Mouse (Mus musculus) kidney, postnatal 0 days (tissue): ENCODE measurements around the gene Lpp. TPM values are rescaled to one million over a fixed set of nuclear protein-coding genes. Genes with fewer than 3 reads are reported as not detected.

Experiments
- ATAC-seq: fragments of 200-750 bp; cut with Nextera tagmentation; replicated peaks from 2 replicates; pipeline ENCODE4 v1.8.0; 2017; ENCODE audit warnings: low read depth, moderate number of reproducible peaks, moderate TSS enrichment, moderate library complexity; ENCODE audit not compliant: low FRiP score
- DNase-seq: peaks from one replicate; pipeline ENCODE4 v3.0.0-alpha.2; 2016; ENCODE audit warnings: low spot score
- H3K27ac ChIP-seq: fragments of 300-500 bp; sonication (generic); 2 replicates; pipeline ENCODE4 v1.5.1; 2014; ENCODE audit warnings: mild to moderate bottlenecking
- H3K27me3 ChIP-seq: fragments of 300-500 bp; sonication (generic); 2 replicates; pipeline ENCODE4 v1.6.1; 2014; ENCODE audit warnings: low read length, mixed read lengths; ENCODE audit not compliant: insufficient read depth
- H3K36me3 ChIP-seq: fragments of 300-500 bp; sonication (generic); 2 replicates; pipeline ENCODE4 v1.6.1; 2014; ENCODE audit warnings: low read length, mixed read lengths; ENCODE audit not compliant: insufficient read depth
- H3K4me1 ChIP-seq: fragments of 300-500 bp; sonication (generic); replicated peaks from 2 replicates; pipeline ENCODE4 v1.6.1; 2014; ENCODE audit warnings: antibody characterized with exemption, low read length, mixed read lengths; ENCODE audit not compliant: insufficient read depth
- H3K4me2 ChIP-seq: fragments of 300-500 bp; sonication (generic); 2 replicates; pipeline ENCODE4 v1.6.1; 2014; ENCODE audit warnings: mild to moderate bottlenecking, low read length, moderate library complexity, mixed read lengths
- H3K4me3 ChIP-seq: fragments of 300-500 bp; sonication (generic); replicated peaks from 2 replicates; pipeline ENCODE4 v1.5.1; 2014; ENCODE audit warnings: low read depth, low read length
- H3K9ac ChIP-seq: fragments of 300-500 bp; sonication (generic); 2 replicates; pipeline ENCODE4 v1.6.1; 2014; ENCODE audit warnings: low read depth, low read length
- H3K9me3 ChIP-seq: fragments of 300-500 bp; sonication (generic); replicated peaks from 2 replicates; pipeline ENCODE4 v1.6.1; 2016; ENCODE audit warnings: low read length, inconsistent platforms, mixed read lengths
- CTCF ChIP-seq: IDR thresholded peaks from 2 replicates; pipeline ENCODE4 v1.5.1; 2016; ENCODE audit warnings: antibody characterized with exemption, low read depth, mild to moderate bottlenecking, moderate library complexity
- WGBS: fragments of 180-500 bp; shearing (Covaris S2); extraction: QIAGEN DNeasy Blood & Tissue Kit; methylation state at CpG from one replicate; pipeline ENCODE4 v1.1.7; 2014; 5-methylcytosine and 5-hydroxymethylcytosine counted together
- polyA plus RNA-seq: library from polyadenylated mRNA; unstranded; fragments of >200 nt; fragmentation: Nextera tagmentation; extraction: Ambion mirVana; gene quantifications from 2 replicates; pipeline ENCODE4 v1.2.1, GENCODE M21; 2015

Lpp gene
- polyA plus RNA-seq, 1 experiment from 2014 or later = 32.9 TPM

GRCm38 (mm10) chr16:24644154-24644553 lies 250.8 kb downstream of the Lpp start:
- H3K4me1 ChIP-seq = peaks cover 6% of the 10 kb centered on the region; the same call in 1 of the 2 replicates
- H3K4me2 ChIP-seq = no peak overlapping the region
- H3K9ac ChIP-seq = no peak overlapping the region
- no peaks in the 10 kb centered on the region for H3K27me3 ChIP-seq
- no peaks in the 10 kb centered on the region for H3K36me3 ChIP-seq
- H3K9me3 ChIP-seq = no peaks in the 10 kb centered on the region
- 65% methylated on average over 8 of the region's 8 CpGs for WGBS
- H3K4me3 ChIP-seq = no peak overlapping the region
- DNase-seq (no peak), ATAC-seq (no peak)
- no peak overlapping the region for H3K27ac ChIP-seq
- TF ChIP-seq CTCF = no peak

DNA sequence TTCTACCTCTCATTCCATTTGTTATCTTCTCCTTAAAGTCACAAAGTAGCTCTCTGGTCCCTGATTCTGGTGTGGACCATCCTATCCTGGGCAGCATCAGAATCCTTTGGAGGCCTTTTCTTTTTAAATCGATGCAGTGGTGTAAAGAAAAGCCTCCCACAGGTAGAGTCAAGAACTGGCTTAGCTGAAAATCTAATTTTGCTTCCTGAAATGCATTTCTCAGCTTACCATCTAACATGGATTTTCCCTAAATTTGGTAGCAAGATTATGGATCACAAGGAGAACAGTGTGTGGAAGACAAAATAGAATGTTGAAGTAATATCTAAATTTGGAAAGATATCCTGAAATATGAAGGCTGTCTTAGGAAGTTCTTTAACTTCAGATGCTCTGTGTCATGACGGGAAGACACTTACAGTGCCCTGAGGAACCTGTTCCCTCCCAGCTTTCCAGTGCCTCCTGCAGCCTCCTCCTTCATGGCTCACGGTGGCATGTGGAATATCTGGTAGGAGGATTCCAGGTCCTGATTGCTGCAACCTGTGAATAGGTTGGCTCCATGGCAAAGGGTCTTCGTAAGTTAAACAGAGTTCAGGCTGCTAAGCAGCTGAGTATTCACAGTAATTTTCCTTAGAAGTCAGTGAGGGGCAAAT lies 251.6 kb downstream of the Lpp start:
- WGBS = 87% methylated on average over 4 of the region's 4 CpGs
- TF ChIP-seq CTCF = no peak
- no peak for ATAC-seq

GRCm38 (mm10) chr16:24645906-24646603 lies 252.7 kb downstream of the Lpp start:
- DNase-seq (no peak), ATAC-seq (no peak)
- Histone ChIP-seq H3K9me3 (no peaks in the 10 kb centered on the region), H3K4me1 (peaks cover 6% of the 10 kb centered on the region; the same call in 1 of the 2 replicates), H3K36me3 (no peaks in the 10 kb centered on the region), H3K4me3 (no peak overlapping the region), H3K27ac (no peak overlapping the region), H3K9ac (no peak overlapping the region), H3K4me2 (no peak overlapping the region), H3K27me3 (no peaks in the 10 kb centered on the region)
- WGBS = 61% methylated on average over 6 of the region's 6 CpGs
- no peak for TF ChIP-seq CTCF

More for the DNA sequence above, 251.6 kb downstream of the Lpp start:
- H3K4me1 ChIP-seq = peaks cover 6% of the 10 kb centered on the region; the same call in 1 of the 2 replicates
- no peaks in the 10 kb centered on the region for H3K27me3 ChIP-seq
- H3K36me3 ChIP-seq = no peaks in the 10 kb centered on the region
- no peak overlapping the region for H3K4me2 ChIP-seq
- no peak overlapping the region for H3K4me3 ChIP-seq
- no peak overlapping the region for H3K9ac ChIP-seq
- no peak overlapping the region for H3K27ac ChIP-seq
- H3K9me3 ChIP-seq = no peaks in the 10 kb centered on the region
- no peak for DNase-seq

DNA sequence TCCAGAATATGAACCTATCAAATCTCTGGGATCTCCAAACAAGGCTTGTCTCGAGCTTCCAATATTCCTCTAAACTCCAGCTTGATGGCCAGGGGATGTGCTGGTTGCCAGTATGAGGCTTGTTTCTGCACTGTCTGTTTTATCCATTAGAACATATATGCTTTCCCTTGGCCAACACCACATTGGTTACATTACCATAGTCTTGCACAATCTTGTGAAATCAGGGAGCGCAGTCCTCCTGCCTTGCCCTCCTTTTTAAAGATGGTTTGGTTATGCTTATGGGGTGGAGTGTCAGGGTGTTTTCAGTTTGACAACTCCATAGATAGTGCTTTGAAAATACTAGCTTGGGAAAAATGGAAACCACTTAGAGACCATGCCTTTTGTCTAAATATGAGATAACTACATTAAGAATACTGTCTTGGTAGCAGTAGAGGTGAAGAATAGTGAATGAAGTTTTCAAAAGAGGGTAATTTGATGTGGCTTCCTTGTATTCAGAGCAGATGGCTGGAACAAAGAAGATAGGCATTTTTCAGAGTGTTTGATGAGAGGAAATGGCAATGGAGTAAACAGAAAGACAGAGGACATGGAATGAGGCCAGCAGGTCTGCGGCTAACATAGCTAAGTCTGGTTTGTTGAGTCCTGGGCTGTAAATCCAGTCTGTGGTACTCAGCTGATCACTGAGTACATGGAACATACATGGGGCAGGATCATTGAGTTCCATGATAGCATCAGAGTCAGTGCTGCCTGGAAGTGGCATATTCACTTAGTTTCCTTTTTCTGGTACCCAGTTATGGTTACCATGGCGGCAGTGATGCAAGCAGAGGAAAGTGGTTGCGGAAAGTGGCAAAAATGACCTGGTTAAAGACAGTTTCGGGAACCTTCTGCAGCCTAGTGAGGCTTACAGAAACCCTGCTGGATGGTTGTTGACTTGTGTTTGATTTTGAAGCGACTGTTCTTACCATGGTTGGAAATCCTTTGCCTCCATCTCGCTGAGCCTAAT lies 258.6 kb downstream of the Lpp start:
- TF ChIP-seq CTCF = no peak
- DNase-seq = no peak
- Histone ChIP-seq H3K9ac (no peak overlapping the region), H3K9me3 (no peaks in the 10 kb centered on the region), H3K4me3 (no peak overlapping the region), H3K27me3 (no peaks in the 10 kb centered on the region), H3K4me1 (no peaks in the 10 kb centered on the region), H3K36me3 (no peaks in the 10 kb centered on the region), H3K4me2 (no peak overlapping the region), H3K27ac (no peak overlapping the region)
- 78% methylated on average over 8 of the region's 8 CpGs for WGBS
- ATAC-seq = no peak

- H3K27me3 ChIP-seq = no peaks in the 10 kb centered on the region
- 75% methylated on average over 5 of the region's 5 CpGs for whole genome bisulfite sequencing
- no peak overlapping the region for H3K4me2 ChIP-seq
- no peak overlapping the region for H3K27ac ChIP-seq
- TF ChIP-seq CTCF = no peak
- H3K9me3 ChIP-seq = no peaks in the 10 kb centered on the region
- DNase-seq (peak; percentile 15), ATAC-seq (no peak)
- no peaks in the 10 kb centered on the region for H3K36me3 ChIP-seq
- no peak overlapping the region for H3K4me3 ChIP-seq
- H3K4me1 ChIP-seq = no peaks in the 10 kb centered on the region
- no peak overlapping the region for H3K9ac ChIP-seq
Observed at GRCm38 (mm10) chr16:24653041-24653440, 259.7 kb downstream of the Lpp start.

DNA sequence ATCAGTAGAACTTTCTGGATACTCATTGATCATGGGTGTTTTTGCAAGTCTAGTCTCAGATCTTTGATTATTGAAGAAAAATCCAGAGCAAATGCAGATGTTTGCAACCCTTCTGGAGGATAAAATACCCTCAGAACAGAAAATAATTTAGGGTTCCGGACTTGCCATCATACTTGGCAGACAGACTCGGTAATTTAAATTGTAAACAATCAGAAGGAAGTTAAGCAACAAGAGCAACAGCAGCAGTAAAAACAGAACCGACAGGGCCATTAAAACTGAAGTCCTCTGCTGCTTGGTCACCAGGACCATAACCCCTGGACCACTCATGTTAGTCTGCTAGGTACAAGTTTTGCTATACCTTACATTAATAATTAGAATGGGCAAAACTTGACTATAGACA lies 261.8 kb downstream of the Lpp start:
- H3K27ac ChIP-seq = no peak overlapping the region
- TF ChIP-seq CTCF = no peak
- no peaks in the 10 kb centered on the region for H3K9me3 ChIP-seq
- no peak for ATAC-seq
- H3K36me3 ChIP-seq = no peaks in the 10 kb centered on the region
- H3K4me2 ChIP-seq = no peak overlapping the region
- no peaks in the 10 kb centered on the region for H3K4me1 ChIP-seq
- no peak overlapping the region for H3K9ac ChIP-seq
- WGBS = 57% methylated on average over 3 of the region's 3 CpGs
- no peak overlapping the region for H3K4me3 ChIP-seq
- no peaks in the 10 kb centered on the region for H3K27me3 ChIP-seq
- no peak for DNase-seq
